Mouse (Mus musculus) embryonic stem cell, embryonic (primary cell): Measurements from ENCODE around the gene Ezh1.

Source experiments
- CTCF ChIA-PET, 4 experiments: fragments of 300-600 bp in 2 of 4; fragments of 350-600 bp in 2 of 4; sonication (Branson Sonifier 250); formaldehyde crosslinking; loops; one replicate each; lab custom pipeline; 2022; ENCODE audit warnings: inconsistent platforms in 2 of 4; lab: Charles Lee
- POLR2A ChIA-PET, 4 experiments: fragments of 300-600 bp in 2 of 4; fragments of 350-600 bp in 2 of 4; sonication (Branson Sonifier 250); formaldehyde crosslinking; loops; one replicate each; lab custom pipeline; 2022; ENCODE audit warnings: antibody characterized with exemption in 4 of 4, inconsistent platforms in 1 of 4; lab: Charles Lee

The Ezh1 gene

GRCm38 (mm10) chr11:101232010-101232839, 6.0 kb upstream of the Ezh1 start:
- CTCF ChIA-PET = interaction anchor here in 3 of 4 experiments (0.6 to 1.1 kb wide), 6 partner anchors 11 to 258 kb away, joined by 3 to 4 read pairs (median 3); partner anchors contain the start of genes Becn1 (in 1 of the 3) and Plekhh3 (in 1 of the 3)
- POLR2A ChIA-PET = interaction anchor here in 3 of 4 experiments (0.6 to 3.2 kb wide), 16 partner anchors 13 to 1463 kb away, joined by 3 to 12 read pairs (median 5); partner anchors contain the start of genes Rpl27 (in 2 of the 3), Ramp2 (in 1 of the 3), Retreg3 (in 1 of the 3) and Tubg1 (in 1 of the 3)

DNA sequence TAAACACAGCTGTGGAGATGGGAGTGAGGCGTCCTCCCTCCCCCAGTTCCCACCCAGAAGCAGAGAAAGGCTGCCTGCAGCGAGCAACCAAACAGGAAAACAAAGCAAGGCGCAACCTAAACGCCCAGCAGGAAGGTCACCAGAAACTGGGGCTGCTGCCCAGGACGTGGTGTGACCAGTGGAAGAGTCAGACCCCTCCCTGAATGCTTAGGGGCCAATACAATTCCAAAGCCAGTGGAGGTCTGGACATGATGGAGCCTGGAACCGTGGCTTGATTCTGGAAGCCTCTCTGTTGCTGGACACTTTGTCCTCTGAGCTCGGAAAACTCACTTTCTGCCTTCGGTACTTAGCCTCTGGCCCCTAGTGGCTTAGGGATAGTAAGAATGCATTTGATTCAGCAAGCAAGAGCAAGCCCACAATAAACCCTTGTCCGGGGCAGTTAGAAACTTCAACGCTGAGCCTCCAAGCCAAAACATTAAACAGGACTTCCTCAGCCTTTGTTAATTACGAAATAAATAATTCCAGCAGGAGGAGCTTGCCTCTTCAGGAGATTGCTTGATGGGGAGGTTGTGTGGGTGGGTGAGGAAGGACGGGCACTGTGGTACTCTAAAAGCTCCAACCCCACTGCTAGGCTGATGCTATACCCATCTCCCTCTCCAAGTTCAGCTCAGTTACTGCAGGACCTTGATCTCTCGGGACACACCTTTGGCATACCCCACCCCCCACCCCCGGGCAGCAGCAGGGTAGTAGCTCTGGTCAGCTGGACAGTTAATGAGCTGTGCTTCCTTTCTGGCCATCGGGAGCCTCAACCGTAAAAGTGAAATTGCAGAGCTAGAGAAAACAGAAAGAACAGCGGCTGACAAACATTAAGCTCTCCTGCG, 5.0 kb upstream of the Ezh1 start:
- ChIA-PET CTCF (interaction anchor here in 3 of 4 experiments (0.6 to 1.1 kb wide), 6 partner anchors 10 to 492 kb away, joined by 3 to 5 read pairs (median 4); partner anchors contain the start of genes Becn1 (in 1 of the 3) and Plekhh3 (in 1 of the 3)), POLR2A (interaction anchor here in 3 of 4 experiments (0.6 to 3.2 kb wide), 17 partner anchors 14 to 1464 kb away, joined by 3 to 15 read pairs (median 5); partner anchors contain the start of genes Ramp2 (in 2 of the 3), Rpl27 (in 2 of the 3), Retreg3 (in 1 of the 3) and Tubg1 (in 1 of the 3))

DNA sequence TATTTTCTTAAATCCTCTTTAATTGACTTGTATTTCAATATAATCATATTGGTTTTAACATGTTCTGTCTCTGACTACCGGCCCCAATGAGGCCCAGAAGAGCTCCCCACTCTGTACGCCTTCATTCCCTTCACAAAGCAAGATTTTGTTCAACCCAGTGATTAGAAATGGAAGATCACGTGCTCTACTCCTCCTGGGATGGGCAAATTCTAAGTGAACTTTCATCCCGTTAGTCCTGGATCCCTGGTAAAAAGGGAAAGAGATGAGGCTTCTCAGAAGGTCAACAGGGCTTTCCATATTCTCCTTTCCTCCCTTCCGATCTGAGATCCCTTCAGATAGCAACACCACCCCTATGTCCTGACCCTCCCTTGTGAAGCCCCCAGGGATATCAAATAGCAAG, 4.3 kb upstream of the Ezh1 start:
- ChIA-PET CTCF (interaction anchor here in 2 of 4 experiments (0.6 to 1.0 kb wide), 6 partner anchors 16 to 1427 kb away, joined by 3 to 8 read pairs (median 3); no protein-coding TSS in a partner anchor), POLR2A (interaction anchor here in 3 of 4 experiments (0.5 to 3.2 kb wide), 13 partner anchors 10 to 1042 kb away, joined by 3 to 15 read pairs (median 4); partner anchors contain the start of genes Ramp2 (in 2 of the 3) and Rpl27 (in 1 of the 3))

GRCm38 (mm10) chr11:101230061-101230511, 3.8 kb upstream of the Ezh1 start:
- CTCF ChIA-PET = interaction anchor here in 3 of 4 experiments (0.6 to 2.0 kb wide), 11 partner anchors 16 to 1427 kb away, joined by 3 to 8 read pairs (median 3); partner anchors contain the start of gene Tubg2 (in 1 of the 3)
- POLR2A ChIA-PET = interaction anchor here in 3 of 4 experiments (0.5 to 3.2 kb wide), 22 partner anchors 10 to 1042 kb away, joined by 3 to 15 read pairs (median 4); partner anchors contain the start of genes Ramp2 (in 2 of the 3), Rpl27 (in 2 of the 3) and Plekhh3 (in 1 of the 3)

DNA sequence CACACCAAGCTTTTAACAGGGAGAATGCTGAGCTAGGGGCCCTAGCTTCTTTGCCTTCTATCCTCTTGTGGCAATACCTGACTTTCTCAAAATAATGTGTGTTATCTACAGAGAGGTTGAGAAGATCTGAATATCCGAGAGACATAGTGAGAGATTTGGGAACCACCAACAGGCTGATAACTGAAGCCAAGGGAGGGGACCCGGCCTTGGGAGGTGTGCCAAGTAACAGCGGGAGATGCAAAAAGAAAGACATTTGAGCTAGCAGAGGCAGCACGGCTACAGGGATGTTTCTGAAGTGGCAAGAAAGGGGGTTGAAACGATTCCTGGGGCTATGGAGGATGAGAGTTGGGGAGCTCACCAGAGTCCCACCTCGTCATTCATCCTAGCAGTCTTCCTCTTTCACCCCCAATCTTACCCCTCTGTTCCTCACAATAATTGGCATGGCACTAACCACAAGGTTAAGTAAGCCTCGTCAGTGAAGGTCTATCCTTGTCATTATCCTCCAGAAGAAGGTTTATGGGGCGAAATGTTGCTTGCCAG, 3.2 kb upstream of the Ezh1 start:
- POLR2A ChIA-PET = interaction anchor here in 3 of 4 experiments (0.6 to 3.2 kb wide), 18 partner anchors 9 to 618 kb away, joined by 3 to 15 read pairs (median 4); partner anchors contain the start of genes Ramp2 (in 2 of the 3), Rpl27 (in 2 of the 3), Becn1 (in 1 of the 3) and Plekhh3 (in 1 of the 3)
- CTCF ChIA-PET = interaction anchor here in 3 of 4 experiments (0.6 to 2.0 kb wide), 8 partner anchors 18 to 627 kb away, joined by 3 to 5 read pairs (median 3); partner anchors contain the start of genes Becn1 (in 1 of the 3) and Tubg2 (in 1 of the 3)

DNA sequence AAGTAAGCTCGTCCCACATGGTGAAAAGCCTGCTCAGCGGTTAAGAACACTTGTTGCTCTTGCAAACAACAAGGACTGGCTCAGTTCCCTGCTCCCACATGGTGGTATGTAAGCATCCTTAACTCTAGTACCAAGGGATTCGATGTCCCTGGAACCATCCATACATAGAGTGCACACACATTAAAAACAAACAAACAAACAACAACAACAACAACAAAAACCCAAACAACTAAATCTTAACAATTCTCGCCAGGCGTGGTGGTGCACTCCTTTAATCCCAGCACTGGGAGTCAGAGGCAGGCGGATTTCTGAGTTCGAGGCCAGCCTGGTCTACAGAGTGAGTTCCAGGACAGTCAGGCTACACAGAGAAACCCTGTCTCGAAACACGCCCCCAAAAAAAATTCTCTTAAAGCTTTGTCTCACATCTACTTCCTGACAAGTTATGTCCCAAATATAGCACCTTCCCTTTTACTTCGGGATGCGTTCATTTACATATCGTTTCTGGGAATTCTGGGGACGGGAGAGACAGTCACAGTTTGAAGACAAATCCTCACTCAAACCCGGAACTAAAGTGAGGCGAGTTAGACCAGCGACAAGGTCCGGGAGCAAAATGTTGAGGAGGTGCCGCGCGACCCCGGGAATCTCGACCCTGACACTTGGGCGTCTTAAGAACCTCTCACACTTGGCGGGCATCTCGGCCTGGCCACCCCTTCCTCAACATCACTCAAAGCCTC, 765 bp downstream of the Ezh1 start:
- CTCF ChIA-PET = interaction anchor here in 1 of 4 experiments (0.7 kb wide), 1 partner anchor 10 kb away, joined by 3 read pairs; no protein-coding TSS in a partner anchor

DNA sequence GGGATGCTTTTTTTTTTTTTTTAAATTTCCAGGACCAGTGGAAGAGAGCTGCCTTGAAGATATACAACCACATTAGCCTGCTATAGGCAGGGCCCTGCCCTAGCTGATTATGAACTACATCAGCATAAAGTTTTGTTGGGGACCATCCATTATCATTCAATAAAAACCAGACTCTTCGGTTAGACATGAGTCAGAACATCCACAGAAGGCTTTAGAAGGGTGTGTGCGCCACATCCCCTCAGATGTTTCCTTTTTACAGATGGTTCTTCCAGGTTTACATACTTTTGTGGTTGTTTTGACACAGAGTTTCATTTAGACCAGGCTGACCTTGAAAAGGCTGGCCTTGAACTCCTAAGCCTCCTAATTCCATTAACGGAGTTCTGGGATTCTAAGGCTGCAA, 1.9 kb downstream of the Ezh1 start:
- ChIA-PET CTCF (no interaction called here), POLR2A (no interaction called here)

More for the DNA sequence above, 765 bp downstream of the Ezh1 start:
- POLR2A ChIA-PET = interaction anchor here in 3 of 4 experiments (0.8 to 1.4 kb wide), 5 partner anchors 20 to 216 kb away, joined by 3 read pairs; partner anchors contain the start of genes Ramp2 (in 1 of the 3), Rpl27 (in 1 of the 3) and Wnk4 (in 1 of the 3)

GRCm38 (mm10) chr11:101221306-101221986, 4.8 kb downstream of the Ezh1 start:
- ChIA-PET CTCF (interaction anchor here in 2 of 4 experiments (0.5 to 1.4 kb wide), 2 partner anchors 9 to 10 kb away, joined by 4 to 5 read pairs; no protein-coding TSS in a partner anchor), POLR2A (interaction anchor here in 2 of 4 experiments (0.6 to 1.8 kb wide), 5 partner anchors 33 to 221 kb away, joined by 3 to 4 read pairs (median 3); partner anchors contain the start of genes Cntd1 (in 1 of the 2), Coa3 (in 1 of the 2) and Rpl27 (in 1 of the 2))

DNA sequence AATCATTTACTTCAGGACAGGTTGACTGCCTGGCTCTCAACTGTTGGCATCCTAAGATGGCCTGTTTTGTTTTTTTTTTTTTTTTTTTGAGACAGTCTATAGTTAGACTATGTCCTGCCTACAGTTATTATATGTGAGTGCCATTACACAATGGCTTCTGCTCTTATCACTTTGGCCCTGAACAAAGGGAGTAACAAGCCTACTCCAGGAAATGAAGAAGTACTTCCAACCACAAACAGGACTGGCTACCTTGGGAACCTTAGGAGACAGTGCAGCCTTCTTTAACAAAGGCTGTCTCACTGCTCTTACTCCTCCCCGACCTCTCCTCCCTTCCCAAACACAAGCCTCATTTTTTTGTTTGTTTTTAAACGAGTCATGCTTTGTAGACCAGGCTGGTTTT, 5.4 kb downstream of the Ezh1 start:
- CTCF ChIA-PET = interaction anchor here in 3 of 4 experiments (0.5 to 0.7 kb wide), 3 partner anchors 11 to 40 kb away, joined by 3 to 4 read pairs (median 3); no protein-coding TSS in a partner anchor

DNA sequence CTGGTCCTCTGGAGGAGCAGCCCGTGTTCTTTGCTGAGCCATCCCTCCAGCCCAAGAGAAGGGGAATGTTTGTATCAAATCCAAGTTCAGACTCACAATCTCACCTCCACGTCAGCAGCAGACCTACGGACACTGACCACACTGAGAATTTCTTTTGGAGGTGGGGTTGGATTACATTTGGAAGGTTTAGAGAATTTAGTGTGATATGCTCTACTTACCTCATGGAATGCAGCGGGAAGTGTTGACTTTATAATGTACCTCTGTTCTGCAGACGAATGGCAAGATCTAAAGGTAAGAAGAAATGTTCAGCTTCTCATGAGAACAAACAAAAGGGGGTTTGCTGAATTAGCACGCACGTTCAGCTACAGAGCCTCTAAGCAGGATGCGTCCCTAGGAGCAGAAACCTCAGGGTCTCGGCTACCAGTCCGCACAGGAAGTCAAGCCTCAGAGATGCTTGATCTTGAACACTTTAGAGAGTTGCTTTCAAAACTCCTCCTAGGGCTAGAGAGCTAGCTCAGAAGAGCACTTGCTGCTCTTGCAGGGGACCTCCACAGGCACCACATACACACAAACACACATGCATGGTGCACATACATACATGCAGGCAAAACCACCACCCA, 7.7 kb downstream of the Ezh1 start:
- POLR2A ChIA-PET = interaction anchor here in 3 of 4 experiments (0.5 to 1.3 kb wide), 4 partner anchors 21 to 391 kb away, joined by 3 to 4 read pairs (median 4); partner anchors contain the start of gene Rpl27 (in 2 of the 3)
- CTCF ChIA-PET = interaction anchor here in 1 of 4 experiments (0.7 to 0.9 kb wide), 2 partner anchors 17 to 30 kb away, joined by 3 read pairs; no protein-coding TSS in a partner anchor

More for the DNA sequence above, 5.4 kb downstream of the Ezh1 start:
- POLR2A ChIA-PET = interaction anchor here in 2 of 4 experiments (0.6 to 1.8 kb wide), 5 partner anchors 9 to 195 kb away, joined by 3 to 4 read pairs (median 4); partner anchors contain the start of gene Plekhh3 (in 1 of the 2)

DNA sequence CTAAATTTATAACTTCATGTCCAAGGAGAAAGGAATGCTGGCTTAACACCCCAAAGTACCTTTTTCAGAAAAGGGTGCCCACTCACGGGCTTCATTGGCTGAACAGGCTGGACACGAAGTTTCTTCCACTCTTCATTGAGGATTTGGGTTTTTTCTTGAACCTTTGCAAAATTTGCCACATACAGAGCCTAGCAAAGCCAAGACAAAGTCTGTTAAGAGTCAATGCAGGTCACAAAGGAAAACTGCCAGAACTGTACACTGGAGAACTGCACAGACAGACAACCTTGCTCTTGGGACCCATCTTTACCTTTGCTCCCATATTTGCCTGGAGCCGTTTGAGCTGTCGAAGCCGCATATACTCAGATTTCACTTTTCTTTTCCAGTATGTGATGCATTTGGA, 9.3 kb downstream of the Ezh1 start:
- POLR2A ChIA-PET = interaction anchor here in 2 of 4 experiments (0.7 to 2.2 kb wide), 3 partner anchors 14 to 849 kb away, joined by 3 to 9 read pairs (median 5); no protein-coding TSS in a partner anchor
- CTCF ChIA-PET = interaction anchor here in 1 of 4 experiments (1.6 kb wide), 1 partner anchor 16 kb away, joined by 4 read pairs; no protein-coding TSS in a partner anchor

DNA sequence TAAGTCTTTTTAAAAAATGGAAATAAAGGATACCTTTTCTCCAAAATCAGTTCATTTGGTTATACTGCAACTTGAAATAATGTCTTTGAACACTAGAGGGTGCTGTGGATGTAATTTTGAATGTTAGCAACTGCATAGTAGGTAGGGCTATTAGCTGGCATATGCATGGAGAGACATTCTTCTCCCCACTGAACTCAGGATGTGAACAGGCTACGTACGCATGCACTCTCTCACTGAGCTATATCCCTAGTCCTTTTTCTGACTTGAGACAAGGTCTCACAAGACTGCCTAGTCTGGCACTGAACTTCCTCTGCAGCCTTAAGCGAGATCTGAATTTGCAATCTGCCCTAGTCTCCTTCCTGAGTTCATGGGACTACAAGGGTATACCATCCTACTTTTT, 14.3 kb downstream of the Ezh1 start:
- ChIA-PET CTCF (interaction anchor here (0.6 to 1.9 kb wide), 16 partner anchors 10 to 137 kb away, joined by 3 to 14 read pairs (median 4); partner anchors contain the start of genes Becn1 (in 2 of the 4), Cntd1 (in 2 of the 4), Ramp2 (in 2 of the 4) and Coa3 (in 1 of the 4)), POLR2A (interaction anchor here (0.6 to 1.1 kb wide), 6 partner anchors 36 to 109 kb away, joined by 3 to 6 read pairs (median 4); partner anchors contain the start of genes Becn1 (in 1 of the 4), Vps25 (in 1 of the 4) and Wnk4 (in 1 of the 4))

GRCm38 (mm10) chr11:101200986-101201385, 25.3 kb downstream of the Ezh1 start:
- CTCF ChIA-PET = interaction anchor here (0.5 to 3.2 kb wide), 69 partner anchors 8 to 1955 kb away, joined by 3 to 22 read pairs (median 4); partner anchors contain the start of genes Becn1 (in 3 of the 4), Aoc2 (in 1 of the 4), Aoc3 (in 1 of the 4) and Ccr10 (in 1 of the 4)

DNA sequence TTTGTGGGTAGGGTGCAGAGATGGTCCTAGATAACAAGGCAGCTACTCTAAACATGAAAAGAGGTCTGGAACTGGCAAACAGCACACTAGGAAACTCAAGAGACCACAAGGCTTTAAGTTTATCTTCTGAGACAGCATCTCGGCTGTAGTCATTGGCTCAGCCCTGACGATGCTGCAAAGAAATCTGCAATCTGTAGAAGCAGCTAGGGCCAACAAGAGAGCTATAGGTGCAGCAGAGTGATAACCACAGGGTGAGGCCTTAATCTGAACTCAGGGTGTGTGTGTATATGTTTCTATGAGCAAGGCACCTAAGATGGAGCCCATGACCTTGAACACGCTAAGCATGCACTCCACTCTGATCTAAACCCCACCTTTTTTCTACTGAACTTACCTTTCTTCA, 26.7 kb downstream of the Ezh1 start:
- POLR2A ChIA-PET = interaction anchor here in 2 of 4 experiments (0.6 to 2.2 kb wide), 4 partner anchors 9 to 67 kb away, joined by 3 to 9 read pairs (median 4); no protein-coding TSS in a partner anchor
- CTCF ChIA-PET = interaction anchor here in 2 of 4 experiments (3.0 to 3.2 kb wide), 2 partner anchors 23 kb away, joined by 20 to 22 read pairs; no protein-coding TSS in a partner anchor

More at GRCm38 (mm10) chr11:101200986-101201385, 25.3 kb downstream of the Ezh1 start:
- POLR2A ChIA-PET = interaction anchor here (0.6 to 2.2 kb wide), 23 partner anchors 9 to 262 kb away, joined by 3 to 9 read pairs (median 3); partner anchors contain the start of genes Rpl27 (in 2 of the 4), Becn1 (in 1 of the 4), Ezh1 (in 1 of the 4) and Psmc3ip (in 1 of the 4)
